Mouse (Mus musculus): ENCODE results near the gene Unc13c. TPM values are rescaled to one million over a fixed set of nuclear protein-coding genes. Genes with fewer than 3 reads are reported as not detected.
A peak's percentile ranks its signal among the peaks of the same experiment; 100 is the strongest.

Unc13c gene
- total RNA-seq, 1 experiment from 2014 or later: 1.1 TPM

GRCm38 (mm10) chr9:73882393-73882919, 86.3 kb downstream of the Unc13c start:
- no peak for DNase-seq

GRCm38 (mm10) chr9:73867410-73868067, 101.2 kb downstream of the Unc13c start:
- DNase-seq: no peak

DNA sequence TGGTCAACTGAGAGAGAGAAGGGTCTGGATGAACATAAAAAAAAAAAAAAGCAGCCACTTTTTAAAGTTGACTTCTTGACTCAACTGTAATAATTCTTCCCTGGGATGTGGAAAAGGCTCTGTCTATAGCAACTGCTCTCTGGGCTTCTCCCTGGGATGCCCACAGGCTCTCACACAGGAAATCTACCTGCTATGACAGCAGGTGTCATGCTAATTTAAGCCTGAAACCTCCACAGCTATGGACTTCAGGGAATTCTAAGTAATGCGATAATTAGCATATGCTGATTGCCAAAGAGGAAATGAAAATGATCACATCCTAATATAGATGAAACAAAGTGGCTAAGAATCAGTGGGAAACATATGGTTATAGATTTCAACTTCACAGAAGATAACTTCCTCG, 102.1 kb downstream of the Unc13c start:
- DNase-seq: no peak

- DNase-seq: no peak
Observed at GRCm38 (mm10) chr9:73859469-73859868, 109.3 kb downstream of the Unc13c start.

DNA sequence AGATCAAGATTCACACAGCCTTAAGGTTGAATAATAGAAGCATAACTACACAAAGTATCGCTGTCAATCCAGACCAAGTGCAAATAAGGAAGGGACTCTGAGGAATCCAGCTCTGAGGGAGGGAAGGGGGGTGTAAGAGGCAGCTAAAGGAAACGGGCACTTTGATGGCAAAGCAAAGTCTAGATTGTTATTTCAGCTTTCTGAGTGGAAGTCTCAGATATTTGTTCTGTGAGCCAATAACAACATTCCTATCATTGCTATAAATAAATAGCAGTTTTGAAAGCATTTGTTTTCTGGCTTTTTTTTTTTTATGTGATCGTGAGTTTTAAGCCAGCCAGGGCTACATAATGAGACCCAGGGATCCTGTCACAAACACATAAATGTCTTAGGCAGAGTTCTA, 114.5 kb downstream of the Unc13c start:
- no peak for DNase-seq

- no peak for DNase-seq
Observed at GRCm38 (mm10) chr9:73806681-73807080, 162.1 kb downstream of the Unc13c start.

DNA sequence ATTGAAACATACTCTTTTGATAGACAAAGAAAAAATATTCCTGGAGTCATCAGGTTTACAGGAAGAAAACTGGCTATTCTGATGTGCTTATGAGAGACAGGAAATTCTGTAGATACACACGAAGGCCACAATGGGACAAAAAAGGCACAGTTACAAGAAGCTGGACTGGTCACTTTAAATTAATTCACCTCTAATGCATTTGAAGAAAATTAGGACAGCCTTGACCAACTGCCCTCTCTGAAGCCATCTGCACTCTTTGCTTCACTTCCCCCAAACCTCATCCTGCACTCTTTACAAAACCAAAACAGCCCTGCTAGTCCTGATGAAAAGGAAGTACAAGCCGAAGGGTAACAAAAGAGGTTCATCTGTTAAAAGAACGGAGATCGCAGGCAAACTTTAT, 194.2 kb downstream of the Unc13c start:
- DNase-seq: no peak

GRCm38 (mm10) chr9:73755185-73755584, 213.6 kb downstream of the Unc13c start:
- no peak for DNase-seq

DNA sequence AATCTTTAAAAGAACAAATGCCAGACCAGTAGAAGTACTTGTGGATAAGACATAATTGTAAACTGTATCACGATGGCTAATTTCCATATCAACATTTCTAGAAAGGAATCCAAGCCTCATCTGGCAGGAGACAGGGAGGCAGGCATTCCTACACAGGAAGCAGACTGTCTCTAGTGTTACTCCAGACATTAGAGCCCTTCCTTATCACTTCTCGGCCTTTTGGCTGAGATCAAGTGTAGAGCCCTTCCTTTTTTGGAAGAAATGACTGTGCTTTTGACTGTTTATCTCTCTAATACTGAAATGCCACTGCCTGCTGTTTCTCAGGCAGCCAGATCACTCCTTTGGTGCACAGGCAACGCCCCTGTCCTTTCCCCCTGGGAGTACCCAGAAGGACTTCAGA, 215.3 kb downstream of the Unc13c start:
- DNase-seq: no peak

DNA sequence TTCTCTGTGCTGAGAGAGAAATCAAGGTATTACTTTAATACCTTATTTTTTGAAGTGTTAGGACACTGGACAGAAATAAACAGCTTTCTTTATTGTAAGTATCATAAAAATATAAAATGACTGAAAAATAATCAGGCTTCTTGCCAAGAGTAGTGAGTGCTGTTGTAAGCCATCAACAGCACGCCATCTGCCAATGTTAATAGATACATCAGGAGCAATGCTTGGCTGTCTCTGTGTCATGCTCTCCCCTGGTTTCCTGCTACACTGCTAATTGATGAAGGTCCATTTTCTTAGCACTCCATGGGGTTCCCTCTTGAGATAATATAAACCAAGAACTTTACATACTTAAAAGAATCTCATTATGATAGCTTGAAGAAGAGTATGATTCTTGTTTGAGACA, 217.4 kb downstream of the Unc13c start:
- DNase-seq: no peak

DNA sequence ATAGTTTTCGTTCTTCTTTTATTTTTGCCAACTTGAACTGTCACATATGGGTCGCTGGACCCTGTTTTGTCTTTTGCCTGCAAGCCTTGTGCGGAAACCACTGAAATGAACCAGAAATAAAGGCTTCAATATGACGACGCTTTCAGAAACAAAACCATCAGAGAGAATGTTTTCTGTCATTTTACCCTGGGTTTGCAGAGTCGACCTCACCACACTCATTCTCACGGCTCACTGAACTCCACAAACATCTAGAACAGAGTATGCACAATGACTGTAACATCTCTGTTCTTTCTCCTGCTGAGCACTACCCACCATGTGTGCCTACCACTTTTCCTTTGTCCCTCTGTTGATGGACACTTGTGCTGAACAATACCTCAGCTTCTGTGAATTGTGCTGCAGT, 234.3 kb downstream of the Unc13c start:
- no peak for DNase-seq

DNA sequence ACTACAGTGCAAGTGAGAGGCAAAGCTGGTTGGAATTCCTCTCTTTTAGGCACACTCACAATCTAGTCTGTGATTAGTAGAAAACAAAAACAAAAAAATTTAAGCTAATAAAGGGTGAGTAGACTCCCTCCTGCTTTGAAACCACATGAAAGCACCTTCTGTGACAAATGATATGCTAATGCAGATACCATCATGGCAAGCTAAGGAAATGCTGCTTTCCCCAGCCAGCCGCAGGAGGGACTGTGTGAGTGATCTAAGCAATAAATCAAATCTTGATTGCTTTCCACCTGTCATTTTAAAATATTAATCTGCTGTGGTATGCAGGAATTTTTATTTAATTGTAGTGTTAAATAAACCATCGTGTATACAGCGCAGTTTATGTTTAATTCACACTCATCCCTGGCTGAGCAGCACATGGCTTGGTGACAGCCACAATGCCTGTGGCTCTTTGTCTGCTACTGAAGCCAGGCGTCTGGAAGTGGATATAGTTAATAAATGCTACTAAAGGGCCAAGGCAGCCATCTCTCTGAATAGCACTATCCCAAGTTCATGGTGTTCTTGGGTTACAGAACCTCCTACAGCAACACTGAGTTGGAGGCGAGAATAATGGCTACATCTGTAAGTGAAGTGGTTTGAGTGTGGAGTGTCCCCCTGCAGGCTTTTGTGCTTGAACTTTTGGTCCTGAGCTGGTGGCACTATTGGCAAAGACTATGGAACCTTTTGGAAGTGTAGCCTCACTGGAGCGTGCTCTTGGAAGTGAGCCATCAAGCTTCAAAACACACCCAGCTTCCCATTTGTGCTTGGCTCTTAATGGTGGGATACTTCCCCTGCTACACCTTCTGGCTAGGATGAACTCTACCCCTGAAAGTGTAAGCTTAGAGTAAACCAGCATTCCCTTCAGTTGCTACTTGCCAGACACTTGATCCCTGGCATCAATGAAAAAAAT, 242.8 kb downstream of the Unc13c start:
- DNase-seq: no peak

- no peak for DNase-seq
Observed at GRCm38 (mm10) chr9:73724776-73725175, 244.0 kb downstream of the Unc13c start.

DNA sequence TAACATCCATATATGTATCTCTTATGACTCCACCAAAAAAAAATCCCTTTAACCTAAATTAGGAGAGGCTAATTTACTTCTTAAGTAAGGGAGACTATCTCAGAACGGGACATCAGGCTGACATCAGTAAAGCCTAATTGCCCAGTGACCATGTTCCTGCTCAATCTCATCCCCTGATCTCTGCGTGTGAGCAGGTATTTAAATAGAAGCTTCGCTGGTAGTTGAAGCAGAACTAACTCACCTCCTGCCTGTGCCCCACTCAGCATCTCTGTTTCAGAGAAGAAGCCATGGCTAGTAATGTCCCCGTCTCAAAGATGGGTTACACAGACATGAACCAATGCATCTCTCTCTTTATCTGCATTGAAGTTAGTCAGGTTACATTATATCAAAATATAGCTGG, 255.3 kb downstream of the Unc13c start:
- no peak for DNase-seq

DNA sequence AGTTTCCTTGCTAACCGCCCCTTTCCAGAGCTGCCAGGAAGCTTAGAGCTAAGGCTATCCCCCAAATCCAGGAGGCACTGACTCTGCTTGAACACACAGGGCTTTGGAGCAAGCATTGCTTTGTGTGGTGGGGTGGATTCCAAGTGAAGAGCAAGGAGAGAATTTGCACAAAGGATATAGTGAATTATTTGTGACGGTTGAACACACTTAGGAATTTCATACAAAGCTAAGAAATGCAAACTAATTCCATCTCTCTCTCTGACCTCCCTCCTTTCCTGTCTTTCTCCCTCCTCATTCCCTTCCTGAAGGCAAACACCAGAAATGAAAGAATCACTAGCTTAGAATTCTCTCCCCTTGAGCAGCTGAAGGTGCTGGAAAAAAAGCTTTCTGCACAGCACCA, 271.7 kb downstream of the Unc13c start:
- no peak for DNase-seq

GRCm38 (mm10) chr9:73681580-73681979, 287.2 kb downstream of the Unc13c start:
- no peak for DNase-seq

DNA sequence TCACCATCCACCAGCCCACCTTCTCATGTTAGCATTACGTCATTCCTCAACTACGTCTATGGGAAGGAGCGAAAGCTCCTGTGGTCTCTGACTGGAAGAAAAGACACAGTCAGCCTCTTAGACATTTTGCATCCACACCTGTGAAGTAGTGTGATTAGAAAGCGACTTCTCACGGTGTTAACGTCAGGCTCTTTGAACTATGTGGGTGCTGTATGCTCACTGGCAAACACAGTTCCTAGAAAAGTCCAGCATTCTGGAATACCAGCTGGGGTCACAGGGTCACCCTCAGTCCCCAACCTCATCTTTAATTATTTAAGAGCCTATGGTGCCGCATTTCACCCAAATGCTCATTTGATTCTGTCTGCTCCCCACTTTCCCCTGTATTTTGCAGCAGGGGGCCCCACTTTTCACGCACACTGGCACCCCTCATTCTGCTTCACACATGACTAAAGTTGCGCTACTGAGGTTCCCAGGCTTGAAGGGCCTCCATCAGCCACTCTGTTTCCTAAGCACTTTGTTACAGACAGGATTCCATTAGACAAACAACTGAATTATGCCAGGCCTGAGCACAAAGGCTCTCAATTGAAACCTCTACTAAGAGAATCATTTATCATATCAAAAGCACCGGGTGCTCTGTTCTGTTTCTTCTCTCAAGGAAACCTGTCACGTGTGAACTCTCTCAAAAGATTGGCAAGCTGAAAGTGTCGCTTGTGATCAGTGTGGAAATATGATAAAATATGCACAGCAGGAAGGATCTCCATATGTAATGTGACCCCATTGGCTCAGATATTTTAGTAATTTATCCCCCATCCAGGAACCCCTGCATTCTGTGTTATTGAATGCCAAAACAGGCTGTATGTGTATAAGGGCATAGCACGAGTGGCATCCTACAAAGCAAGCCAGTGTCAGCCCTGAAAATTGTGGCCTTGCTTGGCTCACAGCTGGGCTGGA, 287.9 kb downstream of the Unc13c start:
- no peak for DNase-seq

DNA sequence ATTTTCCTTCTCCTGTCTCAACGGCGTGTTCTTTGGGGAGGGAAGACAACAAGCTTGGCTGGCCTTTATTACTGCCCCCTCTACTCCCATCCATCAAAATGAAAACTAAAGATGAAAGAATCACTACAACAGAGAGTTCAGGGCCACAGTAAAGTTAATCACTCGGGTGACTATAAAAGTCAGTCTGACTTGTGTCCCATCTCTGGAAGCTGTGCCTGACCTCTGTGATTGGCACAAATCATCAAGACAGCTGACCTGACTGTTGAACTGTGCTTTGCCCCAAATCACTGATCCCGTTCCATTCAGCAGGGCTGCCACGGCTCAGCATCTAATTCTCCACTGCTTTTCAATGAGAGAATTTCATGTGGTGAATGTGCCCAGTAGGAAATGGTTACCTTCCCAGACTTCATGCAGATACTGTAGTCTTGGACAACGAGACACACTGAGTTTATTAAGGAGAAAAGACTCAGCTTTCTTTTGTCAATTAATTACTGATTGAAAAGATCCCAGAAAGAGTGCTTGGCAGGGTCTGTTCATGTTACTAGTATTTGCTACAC, 297.0 kb downstream of the Unc13c start:
- DNase-seq: peak; percentile 41

GRCm38 (mm10) chr9:73670040-73670439, 298.7 kb downstream of the Unc13c start:
- no peak for DNase-seq

- DNase-seq: no peak
Observed at GRCm38 (mm10) chr9:73662839-73663238, 305.9 kb downstream of the Unc13c start.

DNA sequence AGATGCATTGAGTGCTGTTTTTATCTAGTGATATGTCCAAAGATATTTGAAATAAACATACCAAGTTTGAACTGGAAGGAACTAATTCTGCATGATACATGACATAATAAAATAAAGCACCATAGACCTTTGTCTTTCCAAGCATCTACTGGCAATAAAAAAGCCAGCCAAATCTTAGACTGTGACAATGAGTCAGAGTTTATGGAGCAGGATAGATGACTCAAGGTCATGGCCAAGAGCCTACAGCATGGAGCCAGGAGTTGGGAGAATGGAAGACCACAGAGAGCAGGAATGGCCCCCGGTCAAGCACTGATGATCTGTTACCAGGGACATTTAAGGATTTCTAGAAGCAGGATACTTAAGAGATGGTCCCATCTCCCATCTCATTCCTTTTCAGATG, 319.7 kb downstream of the Unc13c start:
- no peak for DNase-seq

- DNase-seq: peak; percentile 4
Observed at GRCm38 (mm10) chr9:73638119-73638518, 330.6 kb downstream of the Unc13c start.

Measured in adrenal gland, postnatal 14 days (tissue).